Mouse (Mus musculus) urinary bladder, postnatal 25 days (tissue): Measurements from ENCODE around the gene Kdm7a.
A peak's percentile ranks its signal among the peaks of the same experiment; 100 is the strongest.

ENCODE experiments used
- DNase-seq: peaks from one replicate; pipeline ENCODE4 v3.0.0; 2022; ENCODE audit warnings: low spot score

Kdm7a gene

DNA sequence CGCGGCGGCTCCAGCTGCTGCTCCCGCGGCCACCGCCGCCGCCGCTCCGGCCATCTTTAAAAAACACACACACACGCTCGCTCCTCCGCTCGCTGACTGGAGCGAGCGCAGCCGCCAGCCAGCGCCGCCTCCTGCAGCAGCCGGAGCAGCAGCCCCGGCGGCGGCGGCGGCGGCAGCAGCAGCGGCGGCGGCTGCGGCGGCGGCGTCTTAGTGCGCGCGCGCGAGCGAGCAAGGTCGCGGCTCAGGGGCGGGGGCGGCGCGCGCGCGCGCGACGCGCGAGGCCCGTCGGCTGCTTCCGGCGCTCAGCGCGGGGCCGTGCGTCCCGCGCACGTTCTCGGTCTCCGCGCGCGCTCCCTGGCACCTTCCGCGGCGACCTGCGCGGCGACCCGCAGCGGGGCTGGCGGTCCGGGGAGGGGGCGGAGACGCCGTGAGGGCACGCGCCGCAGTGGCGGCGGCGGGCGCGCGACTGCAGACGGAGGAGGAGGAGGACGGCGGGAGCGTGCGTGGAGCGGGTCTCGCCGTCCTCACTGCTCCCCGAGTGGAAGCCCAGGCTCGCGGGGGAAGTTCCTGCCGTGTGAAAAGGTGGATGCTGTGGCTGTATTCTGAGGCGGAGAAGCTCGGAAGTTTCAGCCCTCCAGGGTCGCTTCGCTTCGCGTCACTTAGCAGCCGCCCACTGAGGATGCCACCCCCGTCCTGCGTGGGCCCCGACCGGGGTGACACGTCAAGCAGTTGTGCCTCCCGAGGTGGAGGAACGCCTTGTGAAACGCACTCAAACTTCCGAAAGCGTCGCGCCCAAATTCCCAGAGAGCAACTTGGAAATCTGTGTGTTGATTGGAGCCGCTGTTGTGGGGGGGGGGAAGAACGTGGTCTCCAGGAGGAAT lies at the start of gene Kdm7a:
TSS of gene Kdm7a (minus strand) at position 209 of the 881 bp plus-strand sequence.
- peak; percentile 74 for DNase-seq

DNA sequence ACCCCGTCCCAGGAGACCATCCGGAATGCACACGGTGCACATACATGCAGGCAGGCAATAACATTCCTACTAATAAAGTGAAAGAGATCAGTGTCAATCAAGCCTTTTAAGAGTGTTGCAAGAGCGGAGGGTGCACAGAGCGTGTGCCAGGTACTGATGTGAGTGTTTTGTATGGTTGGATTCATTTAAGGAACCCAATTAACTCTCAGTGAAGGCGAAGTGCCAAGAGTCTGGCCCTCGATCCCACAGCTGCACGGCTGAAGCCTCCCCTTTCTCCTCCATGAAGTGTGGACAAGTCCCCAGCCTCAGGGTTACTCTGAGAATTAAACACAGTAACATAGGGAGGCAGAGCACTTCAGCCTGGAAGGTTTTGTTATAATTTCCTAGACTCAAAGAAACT lies 48.7 kb upstream of the Kdm7a start:
- DNase-seq, result no peak

GRCm38 (mm10) chr6:39250055-39250454 lies 43.5 kb upstream of the Kdm7a start:
- DNase-seq, result no peak

GRCm38 (mm10) chr6:39249176-39249770 lies 42.7 kb upstream of the Kdm7a start:
- DNase-seq, result no peak

GRCm38 (mm10) chr6:39244066-39244465 lies 37.5 kb upstream of the Kdm7a start:
- DNase-seq, result no peak

GRCm38 (mm10) chr6:39243511-39243961 lies 36.9 kb upstream of the Kdm7a start:
- peak; percentile 27 for DNase-seq

- DNase-seq, result peak; percentile 75
Measured at GRCm38 (mm10) chr6:39242718-39243471, 36.3 kb upstream of the Kdm7a start.

- DNase-seq, result no peak
Measured at GRCm38 (mm10) chr6:39241421-39241891, 34.9 kb upstream of the Kdm7a start.

- DNase-seq, result no peak
Measured at GRCm38 (mm10) chr6:39240956-39241355, 34.4 kb upstream of the Kdm7a start.

- DNase-seq, result no peak
Measured at GRCm38 (mm10) chr6:39237887-39238286, 31.3 kb upstream of the Kdm7a start.

GRCm38 (mm10) chr6:39232617-39233016 lies 26.0 kb upstream of the Kdm7a start:
- DNase-seq, result no peak

GRCm38 (mm10) chr6:39230664-39231063 lies 24.1 kb upstream of the Kdm7a start:
- DNase-seq, result no peak

- DNase-seq, result no peak
Measured at GRCm38 (mm10) chr6:39226610-39226955, 20.0 kb upstream of the Kdm7a start.

DNA sequence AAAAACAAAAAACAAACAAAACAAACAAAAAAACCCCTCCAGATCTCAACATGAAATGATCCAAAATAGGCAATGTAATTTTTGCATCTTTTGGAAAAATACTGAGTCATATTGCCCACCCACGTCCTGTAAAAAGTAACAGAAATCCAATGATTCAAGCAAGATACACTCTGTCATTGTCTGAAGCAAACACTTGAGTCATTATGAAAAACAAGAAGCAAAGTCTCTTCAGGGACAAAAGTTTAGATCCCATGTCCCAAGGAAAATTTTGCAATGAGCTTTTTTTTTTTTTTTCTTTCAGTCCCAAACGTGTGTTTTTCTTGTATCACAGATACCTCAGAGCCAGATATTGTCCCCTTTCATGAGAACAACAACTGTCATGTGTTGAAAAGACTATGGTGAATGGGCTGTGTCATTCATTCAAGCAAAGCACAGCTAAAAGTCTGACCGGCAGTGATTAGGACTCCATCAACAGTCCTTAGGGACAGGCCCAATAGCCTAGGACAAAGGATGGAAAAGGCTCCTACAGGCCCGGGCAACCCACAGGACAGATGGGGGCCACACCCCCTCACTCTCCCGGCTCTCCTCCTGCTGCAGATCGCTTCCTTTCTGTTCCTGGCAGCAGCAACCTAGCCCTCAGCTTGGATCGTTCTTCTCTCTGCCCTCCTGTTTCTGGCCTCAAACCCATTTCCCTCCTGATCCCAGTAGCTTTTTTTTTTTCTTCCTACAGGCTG lies 19.5 kb upstream of the Kdm7a start:
- no peak for DNase-seq

GRCm38 (mm10) chr6:39223328-39223885 lies 16.8 kb upstream of the Kdm7a start:
- no peak for DNase-seq

- no peak for DNase-seq
Measured at GRCm38 (mm10) chr6:39222487-39222886, 15.9 kb upstream of the Kdm7a start.

DNA sequence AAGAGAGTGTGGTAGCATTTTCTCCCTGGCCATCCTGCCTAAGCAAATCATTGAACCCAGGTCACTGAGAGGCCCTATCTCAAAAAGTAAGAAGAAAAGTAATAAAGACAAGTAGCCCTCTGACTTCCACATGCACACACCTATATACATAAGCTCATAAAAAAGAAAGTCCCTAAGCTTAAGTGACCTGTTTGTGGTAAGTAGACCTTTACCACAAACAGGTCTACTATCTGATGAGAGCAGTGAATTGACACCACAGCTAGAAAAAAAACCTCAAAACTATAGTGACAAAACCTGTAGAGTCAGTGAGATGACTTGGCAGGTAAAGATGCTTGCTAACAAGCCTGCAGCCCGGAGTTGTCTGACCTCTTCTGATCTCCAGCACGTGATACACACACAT lies 11.4 kb upstream of the Kdm7a start:
- DNase-seq, result no peak

DNA sequence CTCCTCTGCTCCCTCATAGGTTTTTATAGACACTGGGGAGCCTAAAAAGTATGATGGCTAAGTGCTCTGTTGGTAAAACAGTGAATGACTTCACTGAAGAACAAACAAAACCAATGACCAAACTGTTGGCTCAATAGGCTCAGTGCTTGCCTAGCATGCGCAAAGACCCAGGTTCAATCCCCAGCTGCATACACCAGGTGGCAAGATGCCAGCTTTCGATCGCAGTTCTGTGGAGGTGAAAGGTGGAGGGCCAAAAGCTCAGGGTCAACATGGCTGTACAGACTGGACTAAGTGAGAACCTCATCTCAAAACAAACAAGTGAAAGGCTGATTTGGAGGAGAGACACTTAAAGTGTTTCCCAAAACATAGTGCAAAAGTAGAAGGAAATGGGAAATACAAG lies 10.5 kb upstream of the Kdm7a start:
- no peak for DNase-seq

GRCm38 (mm10) chr6:39214949-39215606 lies 8.5 kb upstream of the Kdm7a start:
- DNase-seq, result no peak

GRCm38 (mm10) chr6:39209677-39210076 lies 3.1 kb upstream of the Kdm7a start:
- no peak for DNase-seq

DNA sequence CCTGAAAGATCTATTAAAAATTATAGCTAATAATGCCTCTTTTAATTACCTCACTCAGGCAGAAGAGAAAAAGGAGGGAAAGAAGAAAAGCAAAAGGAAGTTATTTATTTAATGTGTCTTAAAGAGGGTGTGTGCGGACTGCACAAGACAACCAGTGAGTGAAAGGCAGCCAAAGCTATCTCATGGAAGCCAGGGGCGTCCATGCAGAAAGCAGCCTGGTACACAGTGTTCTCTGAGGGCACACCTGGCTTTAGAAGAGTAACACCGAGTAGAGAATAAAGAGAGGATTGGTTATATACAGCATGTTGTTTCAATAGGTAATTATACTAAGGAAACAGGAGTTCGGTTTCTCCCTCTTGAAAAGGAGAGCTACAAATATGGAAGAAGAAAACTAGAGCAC lies 1.6 kb upstream of the Kdm7a start:
- DNase-seq, result no peak
